Comparison of ENCODE assay signal across 10 mouse cellular contexts in genomic region chr4:49407957-49408356, GRCm38 (mm10). TPM values are rescaled to one million over a fixed set of nuclear protein-coding genes. Genes with fewer than 3 reads are reported as not detected.
"Had no signal": no experiment of that assay in that cellular context is flagged by ENCODE, and none has a peak within 500 bp of the region (broad histone marks: within the 10 kb centered on the region; RNA-seq: fewer than 3 reads in every experiment).

Acnat2 (minus strand) TSS chr4:49408151.

RNA-seq across cellular contexts. Expression of gene Acnat2, which starts in this region (rescaled TPM):
- total RNA-seq: neutrophil, adult 5-6 weeks had no signal
- polyA plus RNA-seq: neural tube, embryonic 13.5 days; neural tube, embryonic 14.5 days; neural tube, embryonic 15.5 days; small intestine, adult 2 months; spleen, adult 2 months; stomach, embryonic 14.5 days; thymus, adult 2 months; thymus, postnatal 0 days; urinary bladder, adult 2 months had no signal
